Mouse (Mus musculus) heart, adult 2 months (tissue): Measurements from ENCODE around the gene Plekha6. TPM values are rescaled to one million over a fixed set of nuclear protein-coding genes. Genes with fewer than 3 reads are reported as not detected.
A peak's percentile ranks its signal among the peaks of the same experiment; 100 is the strongest.

Source experiments
- DNase-seq, 2 experiments: peaks; one replicate each; pipeline ENCODE4 v3.0.0; 2021
- H3K27ac ChIP-seq: fragments of 200-600 bp; 2 replicates; pipeline ENCODE4 v1.8.1; 2022
- H3K27me3 ChIP-seq: fragments of 200-500 bp; 2 replicates; pipeline ENCODE4 v1.6.1; 2012; ENCODE audit warnings: mild to moderate bottlenecking, low read length, inconsistent platforms, mixed read lengths; ENCODE audit not compliant: control insufficient read depth, insufficient read depth
- H3K36me3 ChIP-seq: fragments of 200-500 bp; 2 replicates; pipeline ENCODE4 v1.6.1; 2012; ENCODE audit warnings: low read length, inconsistent platforms; ENCODE audit not compliant: control insufficient read depth, insufficient read depth
- H3K4me1 ChIP-seq: fragments of 200-500 bp; 2 replicates; pipeline ENCODE4 v1.6.1; 2011; ENCODE audit warnings: low read length; ENCODE audit not compliant: control insufficient read depth, insufficient read depth
- H3K4me3 ChIP-seq: fragments of 200-600 bp; 2 replicates; pipeline ENCODE4 v1.8.1; 2022
- H3K79me2 ChIP-seq: fragments of 200-500 bp; replicated peaks from 2 replicates; pipeline ENCODE4 v1.6.1; 2012; ENCODE audit warnings: mild to moderate bottlenecking, inconsistent platforms, low read length, moderate library complexity, mixed read lengths; ENCODE audit not compliant: control insufficient read depth, insufficient read depth
- H3K9ac ChIP-seq: fragments of 200-500 bp; 2 replicates; pipeline ENCODE4 v1.6.1; 2012; ENCODE audit warnings: low read depth, mild to moderate bottlenecking, control low read depth, inconsistent platforms, low read length, mixed read lengths
- CTCF ChIP-seq: fragments of 200-600 bp; IDR thresholded peaks from 2 replicates; pipeline ENCODE4 v1.8.1; 2022; ENCODE audit warnings: antibody characterized with exemption, mild to moderate bottlenecking, moderate library complexity
- EP300 ChIP-seq: fragments of 200-500 bp; IDR thresholded peaks from 2 replicates; pipeline ENCODE4 v1.6.1; 2011; ENCODE audit warnings: low read depth, low read length, control low read depth; ENCODE audit not compliant: insufficient read depth
- POLR2A ChIP-seq: fragments of 200-500 bp; IDR thresholded peaks from 2 replicates; pipeline ENCODE4 v1.6.1; 2011; ENCODE audit warnings: mild to moderate bottlenecking, low read depth, low read length, control low read depth; ENCODE audit not compliant: insufficient read depth
- WGBS: fragments of 180-500 bp; shearing (Covaris S2); methylation state at CpG from one replicate; pipeline ENCODE4 v1.1.7; 2018; 5-methylcytosine and 5-hydroxymethylcytosine counted together
- intact Hi-C: fragments of 180-260 bp; cut with DNase I; formaldehyde crosslinking; loops from one replicate; pipeline ENCODE4 v1.15.1; 2025
- long read RNA-seq: library from polyadenylated mRNA; stranded (forward); transcript quantifications from one replicate; pipeline ENCODE4 v2.0.0, GENCODE M21; 2021
- polyA plus RNA-seq: library from polyadenylated mRNA; depleted of rRNA; stranded (reverse); fragments of >200 nt; gene quantifications from 2 replicates; pipeline ENCODE4 v1.2.3, GENCODE M21; 2012; rRNA removed
- total RNA-seq, 2 experiments: library from RNA; stranded (reverse); gene quantifications; 2 replicates each; pipeline ENCODE4 v1.2.3; 2021

The Plekha6 gene
- total RNA-seq (10 to 100 TPM; 51.0 to 67.5 TPM), polyA plus RNA-seq (55.2 and 81.4 TPM in 2 replicates)
- long read RNA-seq, partial matches to known transcripts, result 7 of 14 reads
- long read RNA-seq, other reads (novel, unspliced or antisense), result 7 of 14 reads

DNA sequence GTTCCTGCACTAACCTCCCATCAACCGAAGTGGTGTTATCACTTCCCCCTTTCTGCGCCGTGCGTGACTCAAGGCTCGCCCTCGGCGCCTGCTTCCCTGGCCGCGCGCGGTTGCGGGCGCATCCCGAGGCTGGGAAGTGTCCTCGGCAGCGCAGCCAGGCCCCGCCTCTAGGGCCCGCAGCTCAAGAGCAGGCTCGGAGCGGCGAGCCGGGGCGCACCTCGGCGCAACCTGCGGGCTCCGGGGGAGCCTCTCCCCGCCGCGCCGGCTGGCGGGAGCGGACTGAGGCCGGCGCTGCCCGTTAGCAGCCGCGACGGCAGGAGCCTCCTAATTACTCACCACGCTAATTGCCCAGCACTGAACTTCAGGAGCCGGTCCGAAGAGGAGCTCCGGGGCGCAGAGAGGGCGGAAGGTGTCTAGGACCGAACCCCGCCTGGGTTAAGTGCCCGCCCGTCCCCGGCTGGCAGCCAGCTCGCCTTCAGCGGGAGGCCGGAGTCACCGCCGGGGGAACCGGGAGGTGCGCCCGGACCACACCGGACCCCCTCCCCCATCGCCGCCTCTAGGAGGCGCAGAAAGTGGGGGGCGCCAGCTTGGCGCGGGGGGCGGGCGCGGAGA is at the start of gene Plekha6:
Gene Plekha6 (plus strand): TSS at position 391 of the 612 bp plus-strand sequence.
- H3K79me2 ChIP-seq, result no peaks in the 10 kb centered on the region
- TF ChIP-seq POLR2A (no peak), CTCF (0 out of 2 replicates have a peak, but pooled peaks have one; percentile 8)
- no peaks in the 10 kb centered on the region for H3K36me3 ChIP-seq
- DNase-seq, result peak; percentile 32 to 55
- intact Hi-C loops, result no loop called here
- peak within 1 kb of the TSS; percentile 53 for H3K4me3 ChIP-seq
- peak within 1 kb of the TSS; percentile 41 for H3K9ac ChIP-seq
- WGBS, result under 1% methylated on average over 64 of the region's 68 CpGs
- H3K4me1 ChIP-seq, result peaks cover 1% of the 10 kb centered on the region; the same call in 1 of the 2 replicates
- H3K27ac ChIP-seq, result no peak within 1 kb of the TSS
- peaks cover 12% of the 10 kb centered on the region for H3K27me3 ChIP-seq

GRCm38 (mm10) chr1:133116108-133116507 is 47.9 kb upstream of the Plekha6 start:
- Histone ChIP-seq H3K4me1 (no peaks in the 10 kb centered on the region), H3K27ac (no peak overlapping the region), H3K9ac (no peak overlapping the region), H3K36me3 (no peaks in the 10 kb centered on the region), H3K79me2 (no peaks in the 10 kb centered on the region), H3K4me3 (no peak overlapping the region), H3K27me3 (no peaks in the 10 kb centered on the region)
- no peak for DNase-seq
- intact Hi-C loops, result no loop called here
- 89% methylated on average over 4 of the region's 4 CpGs for WGBS
- TF ChIP-seq EP300, result no peak
- TF ChIP-seq POLR2A, result no peak
- TF ChIP-seq CTCF, result peak; percentile 9; the same call in 1 of the 2 replicates

DNA sequence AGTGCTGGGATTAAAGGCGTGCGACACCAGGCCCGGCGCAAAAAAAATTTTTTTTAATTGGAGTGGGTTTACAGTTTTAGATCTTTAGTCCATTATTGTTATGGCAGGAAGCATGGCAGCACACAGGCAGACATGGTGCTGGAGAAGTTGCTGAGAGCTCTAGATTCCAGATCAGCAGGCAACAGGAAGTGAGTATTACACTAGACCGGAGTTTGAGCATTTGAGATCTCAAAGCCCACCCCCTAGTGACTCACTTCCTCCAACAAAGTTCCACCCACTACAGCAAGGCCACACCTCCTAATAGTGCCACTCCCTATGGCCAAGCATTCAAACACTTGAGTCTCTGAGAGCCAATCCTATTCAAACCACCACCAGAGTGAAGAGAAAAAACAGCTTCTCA is 45.9 kb upstream of the Plekha6 start:
- no peak for DNase-seq
- H3K4me1 ChIP-seq, result no peaks in the 10 kb centered on the region
- no peak overlapping the region for H3K27ac ChIP-seq
- H3K4me3 ChIP-seq, result no peak overlapping the region
- TF ChIP-seq EP300 (no peak), CTCF (no peak), POLR2A (no peak)
- H3K79me2 ChIP-seq, result no peaks in the 10 kb centered on the region
- H3K27me3 ChIP-seq, result no peaks in the 10 kb centered on the region
- no peak overlapping the region for H3K9ac ChIP-seq
- WGBS, result 79% methylated on average over 5 of the region's 5 CpGs
- intact Hi-C loops, result no loop called here
- no peaks in the 10 kb centered on the region for H3K36me3 ChIP-seq

GRCm38 (mm10) chr1:133118844-133119243 is 45.2 kb upstream of the Plekha6 start:
- no peak overlapping the region for H3K27ac ChIP-seq
- intact Hi-C loops, result no loop called here

GRCm38 (mm10) chr1:133119931-133120712 is 43.9 kb upstream of the Plekha6 start:
- DNase-seq, result no peak
- H3K4me1 ChIP-seq, result no peaks in the 10 kb centered on the region
- WGBS, result 48% methylated on average over 7 of the region's 7 CpGs
- H3K4me3 ChIP-seq, result no peak overlapping the region
- no peak overlapping the region for H3K9ac ChIP-seq
- no peaks in the 10 kb centered on the region for H3K36me3 ChIP-seq
- no peaks in the 10 kb centered on the region for H3K79me2 ChIP-seq
- no peaks in the 10 kb centered on the region for H3K27me3 ChIP-seq
- no peak overlapping the region for H3K27ac ChIP-seq
- intact Hi-C loops, result no loop called here
- TF ChIP-seq EP300 (no peak), CTCF (no peak), POLR2A (no peak)

More at GRCm38 (mm10) chr1:133118844-133119243, 45.2 kb upstream of the Plekha6 start:
- WGBS, result 61% methylated on average over 3 of the region's 3 CpGs
- Histone ChIP-seq H3K4me3 (no peak overlapping the region), H3K36me3 (no peaks in the 10 kb centered on the region), H3K9ac (no peak overlapping the region), H3K79me2 (no peaks in the 10 kb centered on the region), H3K4me1 (no peaks in the 10 kb centered on the region), H3K27me3 (no peaks in the 10 kb centered on the region)
- TF ChIP-seq CTCF, result no peak
- no peak for TF ChIP-seq POLR2A
- no peak for TF ChIP-seq EP300
- DNase-seq, result no peak

- intact Hi-C loops, result no loop called here
- Histone ChIP-seq H3K27ac (no peak overlapping the region), H3K4me3 (no peak overlapping the region), H3K4me1 (no peaks in the 10 kb centered on the region), H3K36me3 (no peaks in the 10 kb centered on the region), H3K79me2 (no peaks in the 10 kb centered on the region), H3K27me3 (no peaks in the 10 kb centered on the region), H3K9ac (no peak overlapping the region)
- 58% methylated on average over 6 of the region's 6 CpGs for WGBS
- TF ChIP-seq EP300, result no peak
- no peak for TF ChIP-seq CTCF
- TF ChIP-seq POLR2A, result no peak
- DNase-seq, result no peak
These were observed 42.8 kb upstream of the Plekha6 start for GRCm38 (mm10) chr1:133121246-133121645.
